Mouse (Mus musculus) embryonic facial prominence, embryonic 13.5 days (tissue): ENCODE measurements at regions not wholly inside any gene's neighbourhood (a gene's known extent, or its start where the extent isn't known, plus 50 kb on each side); places are given as distances from the start of the nearest gene placed in this dataset.

ENCODE experiments used
- ATAC-seq: fragments of 200-750 bp; cut with Nextera tagmentation; 2 replicates; pipeline ENCODE4 v1.8.0; 2017; ENCODE audit warnings: low read depth; ENCODE audit not compliant: insufficient number of reproducible peaks, insufficient read depth, low FRiP score, low TSS enrichment
- H3K27ac ChIP-seq: fragments of 300-500 bp; sonication (generic); 2 replicates; pipeline ENCODE4 v1.5.1; 2015; ENCODE audit warnings: moderate library complexity, mild to moderate bottlenecking, inconsistent platforms
- H3K27me3 ChIP-seq: fragments of 300-500 bp; sonication (generic); 2 replicates; pipeline ENCODE4 v1.6.1; 2015; ENCODE audit warnings: mild to moderate bottlenecking, inconsistent platforms
- H3K36me3 ChIP-seq: fragments of 300-500 bp; sonication (generic); 2 replicates; pipeline ENCODE4 v1.6.1; 2015; ENCODE audit warnings: mild to moderate bottlenecking, inconsistent platforms
- H3K4me1 ChIP-seq: fragments of 300-500 bp; sonication (generic); 2 replicates; pipeline ENCODE4 v1.6.1; 2015; ENCODE audit warnings: inconsistent platforms
- H3K4me2 ChIP-seq: fragments of 300-500 bp; sonication (generic); 2 replicates; pipeline ENCODE4 v1.6.1; 2015; ENCODE audit warnings: moderate library complexity, mild to moderate bottlenecking, inconsistent platforms
- H3K4me3 ChIP-seq: fragments of 300-500 bp; sonication (generic); 2 replicates; pipeline ENCODE4 v1.5.1; 2015; ENCODE audit warnings: mild to moderate bottlenecking, inconsistent platforms
- H3K9ac ChIP-seq: fragments of 300-500 bp; sonication (generic); 2 replicates; pipeline ENCODE4 v1.6.1; 2015; ENCODE audit warnings: mild to moderate bottlenecking, inconsistent platforms
- H3K9me3 ChIP-seq: fragments of 300-500 bp; sonication (generic); 2 replicates; pipeline ENCODE4 v1.6.1; 2016; ENCODE audit warnings: inconsistent platforms
- whole genome bisulfite sequencing: fragments of 180-500 bp; shearing (Covaris S2); methylation state at CpG from one replicate; pipeline ENCODE4 v1.1.7; 2015; ENCODE audit warnings: mixed read lengths; 5-methylcytosine and 5-hydroxymethylcytosine counted together

DNA sequence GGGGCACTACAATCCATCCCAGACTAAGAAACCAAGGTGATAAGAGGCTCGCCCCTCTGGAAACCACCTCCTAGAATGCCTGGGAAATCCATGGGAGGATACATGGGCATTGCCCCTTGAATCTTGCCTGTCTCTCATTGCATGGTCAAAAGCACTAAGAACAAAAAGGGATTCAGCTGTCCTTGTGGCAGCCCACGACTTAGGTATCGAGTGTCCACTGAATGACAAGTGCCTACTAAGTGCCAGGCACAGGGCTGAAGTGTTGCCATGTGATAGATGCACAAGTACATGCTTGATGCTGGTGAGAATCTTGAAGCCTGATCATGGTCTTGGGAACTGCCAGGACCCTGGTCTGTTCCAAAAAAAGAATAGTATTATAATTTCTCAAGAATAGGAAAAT lies 371.9 kb downstream of the Osr1 start:
- ATAC-seq, result no peak
- no peaks in the 10 kb centered on the region for H3K4me1 ChIP-seq
- 84% methylated on average over 3 of the region's 3 CpGs for WGBS

DNA sequence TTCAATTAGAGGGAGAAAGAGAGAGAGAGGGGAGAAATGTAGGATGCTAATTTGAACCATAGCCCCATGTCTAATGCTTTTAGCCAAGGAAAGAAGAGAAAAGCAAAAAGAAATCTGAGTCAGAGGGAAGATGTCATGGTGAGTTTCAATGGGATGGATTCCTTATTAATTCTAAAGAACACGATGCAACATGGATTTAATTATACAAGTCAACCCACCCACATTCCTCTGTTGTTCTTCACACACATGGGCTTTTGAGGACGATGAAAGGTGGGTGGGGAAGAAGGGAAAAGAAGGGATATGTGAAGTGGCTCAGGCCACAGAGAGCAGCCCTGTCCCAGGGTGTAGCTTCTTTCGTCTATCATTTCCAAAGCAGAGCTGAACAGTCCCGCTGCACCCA lies 378.9 kb downstream of the Osr1 start:
- H3K4me1 ChIP-seq, result peaks cover 6% of the 10 kb centered on the region; the same call in 1 of the 2 replicates
- no peaks in the 10 kb centered on the region for H3K36me3 ChIP-seq
- peak overlapping the region; percentile 85 for H3K27ac ChIP-seq
- no peak overlapping the region for H3K9ac ChIP-seq
- WGBS, result 17% methylated on average over 4 of the region's 4 CpGs
- H3K4me3 ChIP-seq, result no peak overlapping the region
- H3K4me2 ChIP-seq, result no peak overlapping the region
- H3K9me3 ChIP-seq, result no peaks in the 10 kb centered on the region
- no peaks in the 10 kb centered on the region for H3K27me3 ChIP-seq
- no peak for ATAC-seq

More for the DNA sequence above, 371.9 kb downstream of the Osr1 start:
- Histone ChIP-seq H3K36me3 (no peaks in the 10 kb centered on the region), H3K9ac (no peak overlapping the region), H3K4me3 (no peak overlapping the region), H3K27ac (no peak overlapping the region), H3K9me3 (no peaks in the 10 kb centered on the region), H3K27me3 (no peaks in the 10 kb centered on the region), H3K4me2 (no peak overlapping the region)

DNA sequence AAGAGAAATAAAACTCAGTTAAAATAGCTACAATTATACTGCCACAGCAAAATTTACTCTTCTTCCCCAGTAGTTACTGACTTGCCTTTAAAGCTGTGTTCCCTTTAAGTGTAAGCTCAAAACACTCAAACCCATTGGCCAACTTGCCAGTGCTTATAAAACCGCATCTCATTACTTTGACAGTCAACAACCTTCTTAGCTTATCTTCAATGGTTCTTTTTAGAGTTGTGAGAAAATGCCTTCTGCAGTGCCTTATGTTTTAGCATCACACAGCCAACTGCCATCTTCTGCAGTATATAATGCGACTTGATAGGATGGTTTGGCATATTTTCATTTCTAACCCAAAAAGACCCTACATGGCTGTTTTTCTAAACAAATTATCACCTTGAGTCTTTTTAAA lies 382.5 kb downstream of the Osr1 start:
- no peak for ATAC-seq
- Histone ChIP-seq H3K4me1 (peaks cover 6% of the 10 kb centered on the region; the same call in 1 of the 2 replicates), H3K27me3 (no peaks in the 10 kb centered on the region), H3K4me3 (no peak overlapping the region), H3K9ac (no peak overlapping the region), H3K9me3 (no peaks in the 10 kb centered on the region), H3K36me3 (no peaks in the 10 kb centered on the region), H3K4me2 (no peak overlapping the region), H3K27ac (no peak overlapping the region)
- WGBS, result 97% methylated on average over 2 of the region's 2 CpGs

DNA sequence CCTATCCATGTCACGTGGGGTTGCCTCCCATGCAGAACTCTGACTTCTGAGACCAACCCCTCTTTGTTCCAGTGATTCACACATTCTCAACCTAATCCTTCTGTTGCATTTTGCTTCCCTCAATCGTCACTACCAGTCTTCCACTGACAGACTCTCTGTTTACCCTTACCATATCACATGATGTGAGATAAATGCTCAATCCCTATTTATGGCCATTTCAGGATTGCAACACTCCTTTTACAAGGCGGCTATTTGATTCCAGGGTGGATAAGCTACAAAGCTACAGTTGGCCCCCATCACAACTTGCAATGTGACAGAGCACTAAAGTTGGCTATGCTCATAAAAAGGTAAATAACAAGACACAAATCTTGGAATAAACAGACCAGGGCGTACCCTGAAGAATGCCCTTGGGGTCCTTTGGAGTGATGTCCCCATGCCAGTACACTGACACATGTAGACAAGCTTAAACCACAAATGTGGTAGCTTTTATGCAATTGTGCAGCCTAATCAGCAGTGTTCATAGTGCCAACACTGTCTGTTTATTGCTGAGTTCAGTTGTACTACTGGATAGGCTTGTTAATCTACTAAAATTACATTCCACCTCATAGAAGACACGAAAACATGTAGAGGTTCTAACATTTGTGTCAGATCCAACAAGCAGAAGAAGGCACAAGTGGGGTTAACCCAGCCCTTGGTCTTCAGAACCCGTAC lies 384.4 kb downstream of the Osr1 start:
- WGBS, result 79% methylated on average over 6 of the region's 6 CpGs

DNA sequence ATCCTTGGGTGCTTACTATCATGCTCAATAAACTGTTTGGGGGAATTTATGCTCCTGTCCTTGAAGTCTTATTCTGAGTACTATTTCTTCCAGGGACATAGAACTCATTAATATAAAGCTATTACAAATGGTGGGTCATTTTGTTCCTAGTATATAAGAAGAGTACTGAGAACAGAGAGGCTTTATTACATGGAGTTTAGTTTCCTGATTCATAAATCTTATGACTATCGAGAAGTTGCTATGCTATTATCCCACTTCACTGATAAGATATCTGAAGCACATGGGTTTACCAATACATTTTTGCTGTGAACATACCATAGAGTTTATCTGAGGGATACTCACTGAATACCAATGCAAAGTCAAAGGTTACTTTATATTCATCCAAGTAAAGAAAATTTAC lies 399.5 kb downstream of the Osr1 start:
- no peak overlapping the region for H3K27ac ChIP-seq
- no peaks in the 10 kb centered on the region for H3K9me3 ChIP-seq
- H3K4me3 ChIP-seq, result no peak overlapping the region
- ATAC-seq, result no peak
- no peak overlapping the region for H3K4me2 ChIP-seq
- no peak overlapping the region for H3K9ac ChIP-seq
- H3K27me3 ChIP-seq, result peaks cover 7% of the 10 kb centered on the region
- 86% methylated on average over 1 of the region's 1 CpGs for WGBS
- no peaks in the 10 kb centered on the region for H3K4me1 ChIP-seq
- H3K36me3 ChIP-seq, result no peaks in the 10 kb centered on the region

More for the DNA sequence above, 384.4 kb downstream of the Osr1 start:
- Histone ChIP-seq H3K4me3 (no peak overlapping the region), H3K36me3 (no peaks in the 10 kb centered on the region), H3K9me3 (no peaks in the 10 kb centered on the region), H3K9ac (no peak overlapping the region), H3K27ac (no peak overlapping the region), H3K4me2 (no peak overlapping the region), H3K4me1 (no peaks in the 10 kb centered on the region), H3K27me3 (no peaks in the 10 kb centered on the region)
- no peak for ATAC-seq

DNA sequence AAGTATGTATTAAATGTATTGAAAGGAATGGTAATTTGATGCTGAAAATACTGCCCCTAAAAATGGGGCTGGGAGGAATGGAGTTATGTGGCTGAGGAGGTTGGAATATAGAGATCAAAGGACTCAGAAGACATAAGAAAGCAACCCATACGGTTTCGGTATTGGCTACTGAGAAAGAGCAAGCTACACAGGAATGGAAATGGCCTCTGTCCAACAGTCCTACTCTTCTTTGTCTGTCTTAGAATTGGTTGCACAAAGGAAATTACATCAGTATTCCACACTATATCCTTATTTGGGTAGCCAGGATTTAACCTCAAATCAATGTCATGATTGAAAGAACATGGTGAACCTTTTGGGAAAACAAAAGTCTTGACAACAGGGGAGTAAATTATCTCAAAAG lies 399.0 kb upstream of the Nt5c1b start:
- Histone ChIP-seq H3K36me3 (no peaks in the 10 kb centered on the region), H3K4me1 (no peaks in the 10 kb centered on the region), H3K27me3 (peaks cover 8% of the 10 kb centered on the region), H3K27ac (no peak overlapping the region), H3K4me2 (no peak overlapping the region), H3K9me3 (no peaks in the 10 kb centered on the region), H3K9ac (no peak overlapping the region), H3K4me3 (no peak overlapping the region)
- ATAC-seq, result no peak
- WGBS, result 60% methylated on average over 2 of the region's 2 CpGs

DNA sequence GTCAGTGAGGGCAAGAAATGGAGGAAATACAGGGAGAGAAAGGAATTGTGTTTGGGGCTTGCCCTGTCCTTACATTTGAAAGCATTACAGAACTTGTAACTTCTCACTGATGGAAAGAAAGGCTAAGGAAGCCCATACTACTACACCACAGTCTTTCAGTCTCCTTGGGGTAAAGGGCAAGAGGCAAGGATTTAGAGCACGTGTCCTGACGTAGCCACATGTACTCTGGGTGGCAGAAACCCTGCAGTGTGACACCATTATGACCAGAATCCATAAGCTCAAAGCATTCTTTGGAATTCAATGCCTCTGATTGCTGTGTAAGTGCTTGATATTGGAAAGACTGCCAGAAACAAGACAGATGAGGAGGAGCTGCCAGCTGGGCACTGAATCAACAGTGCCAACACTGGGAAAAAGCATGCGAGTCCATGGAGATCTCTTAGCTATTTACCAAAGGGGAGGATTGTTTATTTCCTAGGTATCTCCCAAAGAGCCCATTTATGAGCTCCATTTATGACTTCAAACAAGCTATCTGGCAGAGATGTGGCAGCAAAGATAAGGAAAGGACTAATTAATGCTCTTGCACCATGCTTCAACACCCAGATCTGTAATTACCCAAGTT lies 391.2 kb upstream of the Nt5c1b start:
- Histone ChIP-seq H3K9ac (no peak overlapping the region), H3K27me3 (peaks cover 8% of the 10 kb centered on the region), H3K27ac (no peak overlapping the region), H3K4me3 (no peak overlapping the region), H3K4me1 (peaks cover 7% of the 10 kb centered on the region; the same call in 1 of the 2 replicates), H3K9me3 (no peaks in the 10 kb centered on the region), H3K4me2 (no peak overlapping the region), H3K36me3 (no peaks in the 10 kb centered on the region)
- no peak for ATAC-seq
- 81% methylated on average over 3 of the region's 3 CpGs for WGBS

DNA sequence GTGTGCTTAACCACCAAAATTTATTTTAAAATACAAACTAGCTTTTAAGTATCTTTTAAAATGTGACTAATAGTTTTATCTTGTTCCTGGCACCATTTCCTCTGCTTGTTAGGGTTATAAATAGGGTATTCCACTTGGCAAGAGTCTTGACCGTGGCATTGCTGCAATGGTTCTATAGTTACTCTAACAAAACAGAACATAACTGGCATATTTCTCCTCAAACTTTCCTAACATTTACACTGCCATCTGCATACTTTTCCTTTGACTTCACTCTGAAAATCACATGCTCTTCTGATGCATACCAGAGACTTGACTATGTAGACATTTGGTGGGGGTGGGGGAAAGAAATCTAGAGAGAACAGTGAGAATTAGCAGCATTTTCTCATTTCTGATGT lies 390.7 kb upstream of the Nt5c1b start:
- WGBS, result 60% methylated on average over 1 of the region's 1 CpGs
- Histone ChIP-seq H3K4me1 (peaks cover 7% of the 10 kb centered on the region; the same call in 1 of the 2 replicates), H3K9me3 (no peaks in the 10 kb centered on the region), H3K27me3 (peaks cover 3% of the 10 kb centered on the region; the same call in 1 of the 2 replicates), H3K4me2 (no peak overlapping the region), H3K4me3 (no peak overlapping the region), H3K36me3 (no peaks in the 10 kb centered on the region), H3K27ac (no peak overlapping the region), H3K9ac (no peak overlapping the region)
- no peak for ATAC-seq

DNA sequence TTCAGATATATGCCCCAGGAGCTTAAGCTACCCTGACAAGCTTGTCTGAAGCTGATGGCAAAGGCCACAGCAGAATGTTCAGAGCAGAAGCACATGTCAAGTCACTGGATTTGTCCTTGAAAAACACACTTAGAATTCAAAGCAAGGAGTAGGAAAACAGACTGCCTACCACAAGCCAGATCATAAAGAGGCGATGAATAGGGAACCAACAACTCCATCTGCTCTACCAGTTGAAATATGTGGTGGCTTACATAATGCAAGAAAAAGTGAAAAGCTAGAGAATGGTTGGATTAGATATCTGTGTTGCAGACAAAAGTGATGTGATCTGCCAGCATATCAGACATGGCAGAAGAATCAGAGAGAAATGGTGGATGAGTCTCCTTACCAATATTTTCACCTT lies 378.5 kb upstream of the Nt5c1b start:
- 88% methylated on average over 1 of the region's 1 CpGs for WGBS
- H3K4me2 ChIP-seq, result no peak overlapping the region
- H3K4me1 ChIP-seq, result 0 out of 2 replicates have a peak, but pooled peaks cover under 1% of the 10 kb centered on the region
- H3K27me3 ChIP-seq, result no peaks in the 10 kb centered on the region
- H3K27ac ChIP-seq, result no peak overlapping the region
- no peaks in the 10 kb centered on the region for H3K9me3 ChIP-seq
- no peaks in the 10 kb centered on the region for H3K36me3 ChIP-seq
- no peak for ATAC-seq
- H3K9ac ChIP-seq, result no peak overlapping the region
- no peak overlapping the region for H3K4me3 ChIP-seq

DNA sequence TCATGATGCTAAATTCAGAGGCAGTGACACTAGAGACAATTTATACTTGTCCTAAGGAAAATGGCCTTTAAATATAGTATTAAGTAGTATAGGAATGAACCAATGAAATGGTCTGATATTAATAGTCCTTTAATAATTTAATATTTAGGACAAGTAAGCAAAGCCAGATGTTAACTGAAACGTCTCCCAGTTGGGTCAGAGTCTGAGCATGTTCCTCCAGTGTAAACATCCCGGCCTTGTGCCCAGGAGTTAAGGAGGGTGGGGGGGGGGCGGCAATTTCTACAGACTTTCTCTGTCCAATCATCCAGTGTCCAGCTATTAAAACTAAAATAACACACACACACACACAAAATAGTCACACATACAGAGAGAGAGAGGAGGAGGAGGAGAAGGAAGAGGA lies 374.1 kb upstream of the Nt5c1b start:
- no peak overlapping the region for H3K4me2 ChIP-seq
- ATAC-seq, result no peak
- H3K9me3 ChIP-seq, result no peaks in the 10 kb centered on the region
- H3K9ac ChIP-seq, result no peak overlapping the region
- no peaks in the 10 kb centered on the region for H3K36me3 ChIP-seq
- H3K4me3 ChIP-seq, result no peak overlapping the region
- H3K27me3 ChIP-seq, result no peaks in the 10 kb centered on the region
- 48% methylated on average over 3 of the region's 3 CpGs for WGBS
- H3K4me1 ChIP-seq, result peaks cover 13% of the 10 kb centered on the region
- H3K27ac ChIP-seq, result no peak overlapping the region

DNA sequence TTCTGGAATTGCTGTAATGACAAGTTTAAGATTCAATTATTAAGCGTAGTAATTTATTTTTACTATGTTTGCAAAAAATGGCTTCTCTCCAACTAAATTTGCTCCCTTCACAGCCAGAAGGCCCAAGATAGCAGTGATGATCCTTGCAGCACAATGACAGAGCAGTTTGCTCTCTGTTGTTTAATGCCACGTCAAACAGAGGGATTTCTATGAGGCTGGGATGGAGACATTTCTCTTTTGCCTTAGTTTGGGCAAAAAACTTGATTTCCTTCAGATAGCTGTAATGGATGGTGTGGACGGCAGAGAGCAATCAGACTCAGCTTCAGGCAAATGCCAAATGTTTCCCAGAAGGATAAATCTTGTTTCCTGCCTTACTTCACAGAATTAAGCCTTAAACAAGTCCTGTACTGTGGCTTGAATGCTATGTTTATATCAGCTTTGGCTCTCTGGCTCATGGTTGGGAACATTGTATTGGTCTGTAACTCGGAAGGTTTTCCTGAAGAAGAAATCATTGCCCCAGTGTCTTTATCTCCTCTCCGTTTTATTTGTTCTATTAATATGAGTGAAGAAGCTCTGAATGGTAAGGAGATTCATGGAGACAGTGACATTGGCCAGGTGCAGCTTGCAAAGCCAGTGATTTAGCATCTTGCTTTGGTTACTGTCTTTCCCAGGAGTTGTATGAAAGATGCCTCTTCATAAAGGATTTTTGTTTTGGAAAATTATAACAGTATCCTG lies 373.2 kb upstream of the Nt5c1b start:
- Histone ChIP-seq H3K9ac (no peak overlapping the region), H3K27ac (peak overlapping the region; percentile 8; the same call in 1 of the 2 replicates), H3K36me3 (no peaks in the 10 kb centered on the region), H3K4me2 (peak overlapping the region; percentile 33), H3K9me3 (no peaks in the 10 kb centered on the region), H3K4me3 (no peak overlapping the region), H3K4me1 (peaks cover 13% of the 10 kb centered on the region), H3K27me3 (no peaks in the 10 kb centered on the region)
- WGBS, result 58% methylated on average over 5 of the region's 5 CpGs
- ATAC-seq, result no peak

DNA sequence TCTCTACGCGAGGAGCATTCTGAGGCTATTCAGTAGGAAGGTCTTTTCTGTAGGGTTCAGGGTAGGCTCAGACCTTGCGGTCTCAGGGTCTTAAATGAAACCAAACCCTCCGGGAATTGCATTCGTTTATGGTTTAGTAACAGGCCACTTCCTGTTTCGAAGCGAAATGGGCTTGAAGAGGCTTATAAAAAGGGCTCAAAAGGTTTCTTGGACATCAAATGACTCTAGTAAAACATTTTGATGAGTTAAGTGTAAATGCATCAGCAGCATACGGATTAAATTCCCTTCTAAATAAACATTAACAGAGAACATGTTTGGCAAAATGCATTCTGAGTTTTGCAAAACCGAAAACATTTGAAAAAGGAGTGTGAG lies 372.6 kb upstream of the Nt5c1b start:
- peak overlapping the region; percentile 33 for H3K4me2 ChIP-seq
- no peak overlapping the region for H3K4me3 ChIP-seq
- peak overlapping the region; percentile 49; the same call in 1 of the 2 replicates for H3K27ac ChIP-seq
- 29% methylated on average over 9 of the region's 9 CpGs for WGBS
- peaks cover 13% of the 10 kb centered on the region for H3K4me1 ChIP-seq
- no peaks in the 10 kb centered on the region for H3K36me3 ChIP-seq
- H3K9me3 ChIP-seq, result no peaks in the 10 kb centered on the region
- ATAC-seq, result no peak
- no peak overlapping the region for H3K9ac ChIP-seq
- H3K27me3 ChIP-seq, result no peaks in the 10 kb centered on the region
